Comparison of ENCODE assay signal across 15 mouse cellular contexts in genomic region chr1:72717540-72717939, GRCm38 (mm10). TPM values are rescaled to one million over a fixed set of nuclear protein-coding genes. Genes with fewer than 3 reads are reported as not detected.
"Had no signal": no experiment of that assay in that cellular context is flagged by ENCODE, and none has a peak within 500 bp of the region (broad histone marks: within the 10 kb centered on the region; RNA-seq: fewer than 3 reads in every experiment).

No protein-coding gene starts in this region.

RNA-seq across cellular contexts. Expression of gene Ankar, which starts 17.2 kb away (rescaled TPM):
- total RNA-seq: heart, postnatal 10 days; heart, postnatal 14 days; heart, postnatal 36 days; heart, postnatal 4 days; hematopoietic stem cell, adult 5-6 weeks; hindbrain, postnatal 0 days; layer of hippocampus, adult 18-20 months; layer of hippocampus, adult 2 months; layer of hippocampus, adult 8-10 months; layer of hippocampus, postnatal 10 days; layer of hippocampus, postnatal 14 days; layer of hippocampus, postnatal 25 days; layer of hippocampus, postnatal 36 days; left cerebral cortex, adult 18-20 months; left cerebral cortex, adult 2 months had no signal
